Mouse (Mus musculus): ENCODE data around the gene Hadh.

GRCm38 (mm10) chr3:131258921-131259320 is 13.0 kb downstream of the Hadh start:
- TF ChIP-seq NANOG (IDR thresholded peaks at IDR 0.05; ENCODE audit: borderline replicate concordance, low read length) (no peak), CTCF (conservative IDR thresholded peaks at IDR 0.05; ENCODE audit: low read length) (no peak), POU5F1 (IDR thresholded peaks at IDR 0.05; ENCODE audit: borderline replicate concordance, low read length) (no peak)

All from E14TG2a.4 (cell line).